Comparison of ENCODE assay signal across 8 mouse cellular contexts in genomic region chr9:4309351-4310085, GRCm38 (mm10). TPM values are rescaled to one million over a fixed set of nuclear protein-coding genes. Genes with fewer than 3 reads are reported as not detected.
DNase-seq lines count a peak whose midpoint lies in the region; ATAC-seq and TF ChIP-seq lines count a peak whose summit lies in the region.

TSS of gene Aasdhppt (minus strand) at chr9:4309471.
TSS of gene Kbtbd3 (plus strand) at chr9:4309833.

- H3K9me3 ChIP-seq in MEL (replicated peaks; ENCODE audit: insufficient read depth, low read length) = no peaks in the 10 kb centered on the region
- no peaks in the 10 kb centered on the region for H3K9me3 ChIP-seq in forebrain, postnatal 0 days (ENCODE audit: low read length)
- H3K9me3 ChIP-seq in lung, embryonic 15.5 days = no peaks in the 10 kb centered on the region

- peak within 1 kb of the TSS; percentile 65 for H3K4me2 ChIP-seq in forebrain, postnatal 0 days (ENCODE audit: low read depth)
- peak within 1 kb of the TSS; percentile 63 for H3K4me2 ChIP-seq in lung, embryonic 15.5 days

- peak; percentile 95 to 97 for TF ChIP-seq POLR2A in MEL (IDR thresholded peaks at IDR 0.05; ENCODE audit: control insufficient read depth in 1 of 2, insufficient read depth in 1 of 2, low read depth in 1 of 2, low read length in 2 of 2, poor library complexity in 1 of 2)
- TF ChIP-seq POLR2A in cerebellum, adult 2 months (IDR thresholded peaks at IDR 0.05; ENCODE audit: borderline replicate concordance, insufficient read depth, low read length) = peak; percentile 89

- H3K4me3 ChIP-seq in MEL (ENCODE audit: control insufficient read depth in 1 of 2, insufficient read depth in 1 of 2, low read depth in 2 of 2, low read length in 2 of 2) = peak within 1 kb of the TSS; percentile 83
- H3K4me3 ChIP-seq in cerebellum, adult 2 months (replicated peaks; ENCODE audit: insufficient read depth, low read depth, low read length) = peak within 1 kb of the TSS; percentile 77
- H3K4me3 ChIP-seq in forebrain, postnatal 0 days (ENCODE audit: low read depth, low read length) = peak within 1 kb of the TSS; percentile 56
- peak within 1 kb of the TSS; percentile 82 for H3K4me3 ChIP-seq in lung, embryonic 15.5 days

- peak within 1 kb of the TSS; percentile 81 for H3K9ac ChIP-seq in MEL (ENCODE audit: control insufficient read depth, low read depth, low read length, poor library complexity, severe bottlenecking)
- H3K9ac ChIP-seq in forebrain, postnatal 0 days = peak within 1 kb of the TSS; percentile 80
- H3K9ac ChIP-seq in lung, embryonic 15.5 days = peak within 1 kb of the TSS; percentile 69

- peak; percentile 97 for ATAC-seq in forebrain, postnatal 0 days
- peak; percentile 99 for ATAC-seq in lung, embryonic 15.5 days (ENCODE audit: borderline replicate concordance, extremely low read depth, low FRiP score, low TSS enrichment)

- under 1% methylated on average over 53 of the region's 53 CpGs for WGBS in cerebellum, adult 2 months
- 3% methylated on average over 53 of the region's 53 CpGs for WGBS in forebrain, postnatal 0 days
- under 1% methylated on average over 53 of the region's 53 CpGs for WGBS in lung, embryonic 15.5 days

- no peaks in the 10 kb centered on the region for H3K27me3 ChIP-seq in MEL (ENCODE audit: control insufficient read depth in 1 of 2, insufficient read depth in 2 of 2, low read length in 2 of 2)
- H3K27me3 ChIP-seq in cerebellum, adult 2 months (ENCODE audit: control insufficient read depth, insufficient read depth, low read length) = no peaks in the 10 kb centered on the region
- H3K27me3 ChIP-seq in forebrain, postnatal 0 days (ENCODE audit: insufficient read depth, low read length) = no peaks in the 10 kb centered on the region
- no peaks in the 10 kb centered on the region for H3K27me3 ChIP-seq in lung, embryonic 15.5 days

- peaks cover 26% of the 10 kb centered on the region for H3K79me2 ChIP-seq in MEL (ENCODE audit: control insufficient read depth, insufficient read depth, low read length, poor library complexity)

- H3K36me3 ChIP-seq in MEL (ENCODE audit: control insufficient read depth in 1 of 2, insufficient read depth in 2 of 2, low read length in 2 of 2) = peaks cover 19 to 39% of the 10 kb centered on the region in 2 experiments
- H3K36me3 ChIP-seq in forebrain, postnatal 0 days (ENCODE audit: insufficient read depth) = no peaks in the 10 kb centered on the region
- H3K36me3 ChIP-seq in lung, embryonic 15.5 days = no peaks in the 10 kb centered on the region

- TF ChIP-seq CTCF in MEL (IDR thresholded peaks at IDR 0.05 in 2 of 3, conservative IDR thresholded peaks at IDR 0.05 in 1 of 3; ENCODE audit: control insufficient read depth in 1 of 3, insufficient read depth in 1 of 3, low read depth in 2 of 3, low read length in 3 of 3, poor library complexity in 1 of 3, severe bottlenecking in 1 of 3) = no peak
- TF ChIP-seq CTCF in cerebellum, adult 2 months (IDR thresholded peaks at IDR 0.05; ENCODE audit: borderline replicate concordance, insufficient read depth, low read depth, low read length) = no peak
- TF ChIP-seq CTCF in forebrain, postnatal 0 days (IDR thresholded peaks at IDR 0.05; ENCODE audit: low read depth) = peak; percentile 26

- TF ChIP-seq EP300 in MEL (IDR thresholded peaks at IDR 0.05; ENCODE audit: low read depth in 1 of 2, low read length in 2 of 2) = peak in 1 of 2 experiments; percentile 49; a peak in 2 of 4 replicates

- H3K27ac ChIP-seq in MEL (ENCODE audit: control insufficient read depth, low read depth, low read length) = peak within 1 kb of the TSS; percentile 87
- H3K27ac ChIP-seq in cerebellum, adult 2 months (ENCODE audit: insufficient read depth, low read length) = peak within 1 kb of the TSS; percentile 85
- H3K27ac ChIP-seq in forebrain, postnatal 0 days (ENCODE audit: low read depth, low read length) = peak within 1 kb of the TSS; percentile 98
- peak within 1 kb of the TSS; percentile 83 for H3K27ac ChIP-seq in lung, embryonic 15.5 days

- TF ChIP-seq RAD21 in MEL (IDR thresholded peaks at IDR 0.05; ENCODE audit: low read depth, low read length) = no peak

- DNase-seq in MEL (ENCODE audit: low read depth, low spot score) = peak; percentile 100
- DNase-seq in cerebellum, adult 2 months = peak; percentile 98 to 99
- DNase-seq in forebrain, postnatal 0 days = peak; percentile 100
- DNase-seq in heart, postnatal 4 days = peak; percentile 98
- DNase-seq in layer of hippocampus, adult 8-10 months (ENCODE audit: low spot score in 2 of 2) = peak; percentile 99
- DNase-seq in ovary, adult 18-20 months (ENCODE audit: low spot score) = peak; percentile 99
- DNase-seq in thymus, postnatal 0 days (ENCODE audit: low spot score) = peak; percentile 100

- H3K4me1 ChIP-seq in MEL (ENCODE audit: control insufficient read depth in 1 of 2, insufficient read depth in 2 of 2, low read length in 2 of 2) = peaks cover 3 to 25% of the 10 kb centered on the region in 2 experiments
- H3K4me1 ChIP-seq in cerebellum, adult 2 months (ENCODE audit: control insufficient read depth, insufficient read depth, low read length) = peaks cover 9% of the 10 kb centered on the region; the same call in 1 of the 2 replicates
- H3K4me1 ChIP-seq in forebrain, postnatal 0 days (ENCODE audit: insufficient read depth) = peaks cover 14% of the 10 kb centered on the region
- peaks cover 17% of the 10 kb centered on the region for H3K4me1 ChIP-seq in lung, embryonic 15.5 days

TF ChIP-seq in MEL, 35 proteins besides CTCF, POLR2A, EP300 and RAD21 (continues in another document):
- TF ChIP-seq MXI1 (IDR thresholded peaks at IDR 0.05; ENCODE audit: low read depth, low read length) (peak; percentile 11), ELF1 (IDR thresholded peaks at IDR 0.05; ENCODE audit: low read depth, low read length) (peak; percentile 70), MAX (IDR thresholded peaks at IDR 0.05; ENCODE audit: low read length) (peak; percentile 13), TCF12 (IDR thresholded peaks at IDR 0.05; ENCODE audit: low read depth, low read length) (peak; percentile 31), BHLHE40 (IDR thresholded peaks at IDR 0.05; ENCODE audit: borderline replicate concordance, low read depth, low read length) (peak; percentile 66; the same call in 1 of the 2 replicates), E2F4 (IDR thresholded peaks at IDR 0.05; ENCODE audit: borderline replicate concordance, low read depth, low read length) (no peak), SMC3 (IDR thresholded peaks at IDR 0.05; ENCODE audit: low read depth, low read length) (no peak), POLR2AphosphoS2 (IDR thresholded peaks at IDR 0.05; ENCODE audit: low read length) (peak; percentile 95), HCFC1 (IDR thresholded peaks at IDR 0.05; ENCODE audit: low read depth, low read length) (peak; percentile 90), MAFK (IDR thresholded peaks at IDR 0.05; ENCODE audit: borderline replicate concordance, low read depth, low read length) (no peak), TBP (IDR thresholded peaks at IDR 0.05; ENCODE audit: low read depth, low read length) (peak; percentile 73), MEF2A (IDR thresholded peaks at IDR 0.05; ENCODE audit: extremely low read depth, insufficient replicate concordance, low read depth, low read length, poor library complexity, severe bottlenecking) (peak; percentile 49; the same call in 1 of the 2 replicates), SIN3A (IDR thresholded peaks at IDR 0.05; ENCODE audit: low read length) (peak; percentile 95), NELFE (IDR thresholded peaks at IDR 0.05; ENCODE audit: low read depth, low read length) (peak; percentile 98), USF1 (IDR thresholded peaks at IDR 0.05; ENCODE audit: low read depth, low read length) (peak; percentile 54; the same call in 1 of the 2 replicates), USF2 (IDR thresholded peaks at IDR 0.05; ENCODE audit: borderline replicate concordance in 1 of 2, insufficient read depth in 1 of 2, low read depth in 1 of 2, low read length in 2 of 2) (no peak), CHD2 (IDR thresholded peaks at IDR 0.05; ENCODE audit: low read length) (peak; percentile 59), NRF1 (IDR thresholded peaks at IDR 0.05; ENCODE audit: insufficient read depth, low read depth, low read length, poor library complexity, severe bottlenecking) (peak; percentile 98), ZMIZ1 (IDR thresholded peaks at IDR 0.05; ENCODE audit: low read depth, low read length) (peak; percentile 95), MYB (IDR thresholded peaks at IDR 0.05; ENCODE audit: low read depth, low read length) (peak; percentile 69), GABPA (IDR thresholded peaks at IDR 0.05; ENCODE audit: low read depth, low read length) (no peak), UBTF (IDR thresholded peaks at IDR 0.05; ENCODE audit: borderline replicate concordance, insufficient read depth, low read depth, low read length) (peak; percentile 85; the same call in 1 of the 2 replicates)

RNA-seq across cellular contexts. Expression of gene Aasdhppt, which starts in this region (rescaled TPM):
- 58.6 and 73.1 TPM in 2 replicates for total RNA-seq in MEL (2012; rRNA removed)
- polyA plus RNA-seq in MEL (2012; ENCODE audit: insufficient read depth in 1 of 2, insufficient read length in 2 of 2, low read depth in 1 of 2, low replicate concordance in 2 of 2, missing spikeins in 1 of 2) = 10 to 100 TPM in 1 of 2 experiments, not detected in 1; 39.2 TPM
- polyA plus RNA-seq in cerebellum, adult 2 months (2012; rRNA removed) = 11.3 and 11.6 TPM in 2 replicates
- total RNA-seq in forebrain, postnatal 0 days (2014; rRNA removed) = 33.4 and 34.2 TPM in 2 replicates
- polyA plus RNA-seq in forebrain, postnatal 0 days (2015; fragmentation: Nextera tagmentation; extraction: Ambion mirVana) = 29.3 and 32.7 TPM in 2 replicates
- 10 to 100 TPM; 18.2 to 18.3 TPM for total RNA-seq in heart, postnatal 4 days (2021)
- 10 to 100 TPM; 24.4 to 30.5 (median 27.6) TPM for total RNA-seq in layer of hippocampus, adult 8-10 months (2022)
- polyA plus RNA-seq in lung, embryonic 15.5 days (2015; fragmentation: Nextera tagmentation; extraction: Ambion mirVana) = 30.6 and 32.2 TPM in 2 replicates
- 40.2 and 42.2 TPM in 2 replicates for polyA plus RNA-seq in thymus, postnatal 0 days (2015; fragmentation: Nextera tagmentation; extraction: Ambion mirVana)

RNA-seq across cellular contexts. Expression of gene Kbtbd3, which starts in this region (rescaled TPM):
- 1.7 and 2.2 TPM in 2 replicates for total RNA-seq in MEL (2012; rRNA removed)
- 1 to 10 TPM in 1 of 2 experiments, not detected in 1; 1.4 TPM for polyA plus RNA-seq in MEL (2012; ENCODE audit: insufficient read depth in 1 of 2, insufficient read length in 2 of 2, low read depth in 1 of 2, low replicate concordance in 2 of 2, missing spikeins in 1 of 2)
- polyA plus RNA-seq in cerebellum, adult 2 months (2012; rRNA removed) = 7.0 and 7.1 TPM in 2 replicates
- total RNA-seq in forebrain, postnatal 0 days (2014; rRNA removed) = 10.3 and 11.3 TPM in 2 replicates
- 7.0 and 8.4 TPM in 2 replicates for polyA plus RNA-seq in forebrain, postnatal 0 days (2015; fragmentation: Nextera tagmentation; extraction: Ambion mirVana)
- total RNA-seq in heart, postnatal 4 days (2021) = 1 to 10 TPM; 6.5 to 6.8 TPM
- total RNA-seq in layer of hippocampus, adult 8-10 months (2022) = 10 to 100 TPM in 3 of 4 experiments, 1 to 10 TPM in 1; 9.6 to 12.4 (median 11.1) TPM
- polyA plus RNA-seq in lung, embryonic 15.5 days (2015; fragmentation: Nextera tagmentation; extraction: Ambion mirVana) = 6.5 and 7.0 TPM in 2 replicates
- polyA plus RNA-seq in thymus, postnatal 0 days (2015; fragmentation: Nextera tagmentation; extraction: Ambion mirVana) = 7.7 and 8.5 TPM in 2 replicates

Comparison
In these comparisons a context has a peak if more than half of its experiments do, and no peak if none do; other contexts are left out.
1. Peak in every context shown above with its lines: DNase-seq, ATAC-seq, H3K4me3 ChIP-seq and H3K27ac ChIP-seq.